Comparison of ENCODE assay signal across 9 mouse cellular contexts in genomic region chr10:62410943-62411342, GRCm38 (mm10). TPM values are rescaled to one million over a fixed set of nuclear protein-coding genes. Genes with fewer than 3 reads are reported as not detected.
DNase-seq lines count a peak whose midpoint lies in the region; ATAC-seq and TF ChIP-seq lines count a peak whose summit lies in the region.
"Had no signal": no experiment of that assay in that cellular context is flagged by ENCODE, and none has a peak within 500 bp of the region (broad histone marks: within the 10 kb centered on the region; RNA-seq: fewer than 3 reads in every experiment).

No protein-coding gene starts in this region.

- ATAC-seq in granulocyte monocyte progenitor cell, adult 5-6 weeks (replicated peaks; ENCODE audit: poor library complexity, severe bottlenecking), result peak; percentile 94
- ATAC-seq in lung, embryonic 16.5 days (ENCODE audit: low read depth), result 0 out of 2 replicates have a peak, but pooled peaks have one; percentile 16

- no peak overlapping the region for H3K27ac ChIP-seq in embryonic facial prominence, embryonic 10.5 days (replicated peaks)
- no peak overlapping the region for H3K27ac ChIP-seq in lung, embryonic 16.5 days (ENCODE audit: low read length)
- H3K27ac ChIP-seq: limb, embryonic 12.5 days had no signal

- H3K36me3 ChIP-seq in E14TG2a.4 (ENCODE audit: insufficient read depth, low read length), result no peaks in the 10 kb centered on the region
- no peaks in the 10 kb centered on the region for H3K36me3 ChIP-seq in embryonic facial prominence, embryonic 10.5 days (replicated peaks)
- H3K36me3 ChIP-seq in lung, embryonic 16.5 days (ENCODE audit: control insufficient read depth, insufficient read depth, low read length), result no peaks in the 10 kb centered on the region
- H3K36me3 ChIP-seq: limb, embryonic 12.5 days had no signal

- H3K9me3 ChIP-seq in E14TG2a.4 (ENCODE audit: low read length), result no peaks in the 10 kb centered on the region
- H3K9me3 ChIP-seq in embryonic facial prominence, embryonic 10.5 days, result no peaks in the 10 kb centered on the region
- H3K9me3 ChIP-seq in lung, embryonic 16.5 days (ENCODE audit: control insufficient read depth, low read length), result no peaks in the 10 kb centered on the region
- H3K9me3 ChIP-seq: limb, embryonic 12.5 days had no signal

- H3K4me1 ChIP-seq in E14TG2a.4 (replicated peaks; ENCODE audit: low read depth, low read length), result peaks cover 24% of the 10 kb centered on the region
- peaks cover 22% of the 10 kb centered on the region for H3K4me1 ChIP-seq in embryonic facial prominence, embryonic 10.5 days
- H3K4me1 ChIP-seq in lung, embryonic 16.5 days (replicated peaks; ENCODE audit: control insufficient read depth, insufficient read depth, low read length), result peaks cover 6% of the 10 kb centered on the region; the same call in 1 of the 2 replicates

- no peak overlapping the region for H3K4me3 ChIP-seq in E14TG2a.4 (replicated peaks; ENCODE audit: low read length)
- no peak overlapping the region for H3K4me3 ChIP-seq in embryonic facial prominence, embryonic 10.5 days
- no peak overlapping the region for H3K4me3 ChIP-seq in lung, embryonic 16.5 days (ENCODE audit: low read length)
- H3K4me3 ChIP-seq: limb, embryonic 12.5 days had no signal

- DNase-seq in adrenal gland, postnatal 25 days, result peak; percentile 70
- DNase-seq in embryonic facial prominence, embryonic 10.5 days (ENCODE audit: low spot score), result peak; percentile 73
- peak; percentile 63 to 84 for DNase-seq in kidney, postnatal 36 days
- DNase-seq in ovary, postnatal 10 days (ENCODE audit: low spot score), result peak; percentile 21
- DNase-seq in thymus, postnatal 25 days, result peak; percentile 61

- H3K9ac ChIP-seq in lung, embryonic 16.5 days (ENCODE audit: low read length), result no peak overlapping the region
- H3K9ac ChIP-seq: limb, embryonic 12.5 days had no signal

- H3K4me2 ChIP-seq in lung, embryonic 16.5 days (ENCODE audit: low read depth, low read length), result no peak overlapping the region
- H3K4me2 ChIP-seq: limb, embryonic 12.5 days had no signal

- peak; percentile 69 for TF ChIP-seq CTCF in E14TG2a.4 (conservative IDR thresholded peaks at IDR 0.05; ENCODE audit: low read length)

- H3K27me3 ChIP-seq in E14TG2a.4 (ENCODE audit: insufficient read depth, low read length), result peaks cover 28% of the 10 kb centered on the region
- H3K27me3 ChIP-seq in embryonic facial prominence, embryonic 10.5 days (replicated peaks; ENCODE audit: low read depth, poor library complexity, severe bottlenecking), result peaks cover 15% of the 10 kb centered on the region
- no peaks in the 10 kb centered on the region for H3K27me3 ChIP-seq in lung, embryonic 16.5 days (ENCODE audit: control insufficient read depth, insufficient read depth, low read depth, low read length)

- 17% methylated on average over 5 of the region's 5 CpGs for WGBS in embryonic facial prominence, embryonic 10.5 days
- 5% methylated on average over 5 of the region's 5 CpGs for whole genome bisulfite sequencing in lung, embryonic 16.5 days

RNA-seq across cellular contexts. Expression of gene Hkdc1, which starts 11.3 kb away (rescaled TPM):
- total RNA-seq in adrenal gland, postnatal 25 days (2021), result not detected in 2 replicates
- 0.34 and 0.69 TPM in 2 replicates for polyA plus RNA-seq in embryonic facial prominence, embryonic 10.5 days (2016; fragmentation: Nextera tagmentation; extraction: Ambion mirVana)
- not detected in 2 replicates for total RNA-seq in granulocyte monocyte progenitor cell, adult 5-6 weeks (2014; fragmentation: Nextera tagmentation)
- not detected in 2 replicates for total RNA-seq in granulocyte monocyte progenitor cell, adult 5-6 weeks (2017)
- 4.3 and 4.4 TPM in 2 replicates for polyA plus RNA-seq in lung, embryonic 16.5 days (2015; fragmentation: Nextera tagmentation; extraction: Ambion mirVana)

RNA-seq across cellular contexts. Expression of gene Hk1, which starts 31.2 kb away (rescaled TPM):
- total RNA-seq in adrenal gland, postnatal 25 days (2021), result 20.7 and 27.9 TPM in 2 replicates
- 29.1 and 31.7 TPM in 2 replicates for polyA plus RNA-seq in embryonic facial prominence, embryonic 10.5 days (2016; fragmentation: Nextera tagmentation; extraction: Ambion mirVana)
- total RNA-seq in granulocyte monocyte progenitor cell, adult 5-6 weeks (2014; fragmentation: Nextera tagmentation), result 46.4 and 67.3 TPM in 2 replicates
- 72.6 and 73.2 TPM in 2 replicates for total RNA-seq in granulocyte monocyte progenitor cell, adult 5-6 weeks (2017)
- polyA plus RNA-seq in lung, embryonic 16.5 days (2015; fragmentation: Nextera tagmentation; extraction: Ambion mirVana), result 39.3 and 46.0 TPM in 2 replicates

RNA-seq across cellular contexts. Expression of gene 4930507D05Rik, which starts 38.3 kb away (rescaled TPM):
- total RNA-seq in adrenal gland, postnatal 25 days (2021), result 0.46 TPM in 1 of 2 replicates, not detected in the other
- polyA plus RNA-seq in embryonic facial prominence, embryonic 10.5 days (2016; fragmentation: Nextera tagmentation; extraction: Ambion mirVana), result 0.90 and 1.2 TPM in 2 replicates
- total RNA-seq in granulocyte monocyte progenitor cell, adult 5-6 weeks (2014; fragmentation: Nextera tagmentation), result 2.0 and 4.2 TPM in 2 replicates
- 0.31 and 0.34 TPM in 2 replicates for total RNA-seq in granulocyte monocyte progenitor cell, adult 5-6 weeks (2017)
- 0.50 and 0.55 TPM in 2 replicates for polyA plus RNA-seq in lung, embryonic 16.5 days (2015; fragmentation: Nextera tagmentation; extraction: Ambion mirVana)

RNA-seq across cellular contexts. Expression of gene Supv3l1, which starts 38.6 kb away (rescaled TPM):
- 37.7 and 37.9 TPM in 2 replicates for total RNA-seq in adrenal gland, postnatal 25 days (2021)
- 28.5 and 32.4 TPM in 2 replicates for polyA plus RNA-seq in embryonic facial prominence, embryonic 10.5 days (2016; fragmentation: Nextera tagmentation; extraction: Ambion mirVana)
- total RNA-seq in granulocyte monocyte progenitor cell, adult 5-6 weeks (2014; fragmentation: Nextera tagmentation), result 48.8 and 53.9 TPM in 2 replicates
- 39.0 and 52.8 TPM in 2 replicates for total RNA-seq in granulocyte monocyte progenitor cell, adult 5-6 weeks (2017)
- polyA plus RNA-seq in lung, embryonic 16.5 days (2015; fragmentation: Nextera tagmentation; extraction: Ambion mirVana), result 22.2 and 24.2 TPM in 2 replicates

Comparison
In these comparisons a context has a peak if more than half of its experiments do, and no peak if none do; other contexts are left out.
1. DNase-seq: peak in every context shown above with its lines; median percentile 74 in kidney, postnatal 36 days; 73 in embryonic facial prominence, embryonic 10.5 days; 70 in adrenal gland, postnatal 25 days; 61 in thymus, postnatal 25 days; 21 in ovary, postnatal 10 days.